Mouse (Mus musculus) MEL (cell line): ENCODE measurements around the gene Mia. TPM values are rescaled to one million over a fixed set of nuclear protein-coding genes. Genes with fewer than 3 reads are reported as not detected.

ENCODE experiments used
- DNase-seq: peaks from one replicate; pipeline ENCODE4 v3.0.0; 2011; ENCODE audit warnings: low read depth, low spot score
- H3K27ac ChIP-seq: 2 replicates; pipeline ENCODE4 v1.5.1; 2012; ENCODE audit warnings: low read depth, mild to moderate bottlenecking, control low read depth, low read length, moderate library complexity; ENCODE audit not compliant: control insufficient read depth
- H3K27me3 ChIP-seq, 2 experiments: fragments of 150-350 bp in 1 of 2; sonication (generic) in 1 of 2; 2 replicates each; pipeline ENCODE4 v1.6.1; 2012; ENCODE audit warnings: low read length in 2 of 2, mild to moderate bottlenecking in 2 of 2, improper control_type of control experiment in 1 of 2, moderate library complexity in 1 of 2; ENCODE audit not compliant: insufficient read depth in 2 of 2, control insufficient read depth in 1 of 2
- H3K36me3 ChIP-seq, 2 experiments: 2 replicates each; pipeline ENCODE4 v1.6.1; 2012 to 2014; ENCODE audit warnings: low read length in 2 of 2, improper control_type of control experiment in 1 of 2, inconsistent platforms in 1 of 2, mild to moderate bottlenecking in 1 of 2; ENCODE audit not compliant: insufficient read depth in 2 of 2, control insufficient read depth in 1 of 2
- H3K4me1 ChIP-seq, 2 experiments: fragments of 150-350 bp in 1 of 2; sonication (generic) in 1 of 2; 2 replicates each; pipeline ENCODE4 v1.6.1; 2012; ENCODE audit warnings: low read length in 2 of 2, improper control_type of control experiment in 1 of 2, mild to moderate bottlenecking in 1 of 2; ENCODE audit not compliant: insufficient read depth in 2 of 2, control insufficient read depth in 1 of 2
- H3K4me3 ChIP-seq, 2 experiments: fragments of 150-350 bp in 1 of 2; sonication (generic) in 1 of 2; 2 replicates each; pipeline ENCODE4 v1.5.1; 2012; ENCODE audit warnings: low read depth in 2 of 2, low read length in 2 of 2, mild to moderate bottlenecking in 2 of 2, moderate library complexity in 2 of 2, control low read depth in 1 of 2, improper control_type of control experiment in 1 of 2; ENCODE audit not compliant: control insufficient read depth in 1 of 2, insufficient read depth in 1 of 2
- H3K79me2 ChIP-seq: 2 replicates; pipeline ENCODE4 v1.6.1; 2012; ENCODE audit warnings: mild to moderate bottlenecking, low read length, moderate library complexity; ENCODE audit not compliant: control insufficient read depth, poor library complexity, insufficient read depth
- H3K9ac ChIP-seq: 2 replicates; pipeline ENCODE4 v1.6.1; 2012; ENCODE audit warnings: low read depth, mild to moderate bottlenecking, control low read depth, low read length, moderate library complexity; ENCODE audit not compliant: control insufficient read depth, poor library complexity, severe bottlenecking
- H3K9me3 ChIP-seq: fragments of 150-350 bp; sonication (generic); replicated peaks from 2 replicates; pipeline ENCODE4 v1.6.1; 2012; ENCODE audit warnings: mild to moderate bottlenecking, low read length, improper control_type of control experiment, moderate library complexity; ENCODE audit not compliant: insufficient read depth
- BHLHE40 ChIP-seq: IDR thresholded peaks from 2 replicates; pipeline ENCODE4 v1.6.1; 2012; ENCODE audit warnings: low read depth, mild to moderate bottlenecking, inconsistent platforms, low read length, improper control_type of control experiment, borderline replicate concordance
- CHD2 ChIP-seq: IDR thresholded peaks from 2 replicates; pipeline ENCODE4 v1.6.1; 2011; ENCODE audit warnings: low read length, improper control_type of control experiment
- CTCF ChIP-seq, 3 experiments: IDR thresholded peaks in 2 of 3; conservative IDR thresholded peaks in 1 of 3; 2 replicates each; pipeline ENCODE4 v1.5.1; 2011 to 2012; ENCODE audit warnings: low read length in 3 of 3, low read depth in 2 of 3, mild to moderate bottlenecking in 2 of 3, improper control_type of control experiment in 1 of 3, inconsistent platforms in 1 of 3, mixed read lengths in 1 of 3, moderate library complexity in 1 of 3; ENCODE audit not compliant: control insufficient read depth in 1 of 3, insufficient read depth in 1 of 3, poor library complexity in 1 of 3, severe bottlenecking in 1 of 3
- ETS1 ChIP-seq: IDR thresholded peaks from 2 replicates; pipeline ENCODE4 v1.6.1; 2012; ENCODE audit warnings: low read depth, mild to moderate bottlenecking, inconsistent platforms, low read length, improper control_type of control experiment, moderate library complexity
- GATA1 ChIP-seq: IDR thresholded peaks from 2 replicates; pipeline ENCODE4 v1.6.1; 2011; ENCODE audit warnings: low read depth, low read length, improper control_type of control experiment
- KAT2A ChIP-seq: conservative IDR thresholded peaks from 2 replicates; pipeline ENCODE4 v1.6.1; 2012; ENCODE audit warnings: low read depth, low read length, improper control_type of control experiment, inconsistent platforms
- MAFK ChIP-seq: IDR thresholded peaks from 2 replicates; pipeline ENCODE4 v1.6.1; 2011; ENCODE audit warnings: low read depth, mild to moderate bottlenecking, low read length, improper control_type of control experiment, borderline replicate concordance
- MAX ChIP-seq: IDR thresholded peaks from 2 replicates; pipeline ENCODE4 v1.6.1; 2011; ENCODE audit warnings: low read length, improper control_type of control experiment
- MEF2A ChIP-seq: IDR thresholded peaks from 2 replicates; pipeline ENCODE4 v1.6.1; 2014; ENCODE audit warnings: low read depth, mild to moderate bottlenecking, inconsistent platforms, low read length, improper control_type of control experiment; ENCODE audit not compliant: poor library complexity, insufficient replicate concordance, severe bottlenecking; ENCODE audit errors: extremely low read depth
- MXI1 ChIP-seq: IDR thresholded peaks from 2 replicates; pipeline ENCODE4 v1.6.1; 2011; ENCODE audit warnings: mild to moderate bottlenecking, low read depth, low read length, improper control_type of control experiment
- NELFE ChIP-seq: IDR thresholded peaks from 2 replicates; pipeline ENCODE4 v1.6.1; 2011; ENCODE audit warnings: low read depth, low read length, improper control_type of control experiment
- NRF1 ChIP-seq: IDR thresholded peaks from 2 replicates; pipeline ENCODE4 v1.6.1; 2014; ENCODE audit warnings: low read depth, mild to moderate bottlenecking, inconsistent platforms, low read length, improper control_type of control experiment, moderate library complexity; ENCODE audit not compliant: poor library complexity, insufficient read depth, severe bottlenecking
- POLR2A ChIP-seq, 2 experiments: IDR thresholded peaks; 2 replicates each; pipeline ENCODE4 v1.6.1; 2011 to 2012; ENCODE audit warnings: low read length in 2 of 2, mild to moderate bottlenecking in 2 of 2, control low read depth in 1 of 2, improper control_type of control experiment in 1 of 2, low read depth in 1 of 2, moderate library complexity in 1 of 2; ENCODE audit not compliant: control insufficient read depth in 1 of 2, insufficient read depth in 1 of 2, poor library complexity in 1 of 2
- RAD21 ChIP-seq: IDR thresholded peaks from 2 replicates; pipeline ENCODE4 v1.6.1; 2011; ENCODE audit warnings: mild to moderate bottlenecking, low read depth, low read length, improper control_type of control experiment
- RCOR1 ChIP-seq: IDR thresholded peaks from 2 replicates; pipeline ENCODE4 v1.6.1; 2012; ENCODE audit warnings: low read depth, mild to moderate bottlenecking, inconsistent platforms, low read length, improper control_type of control experiment
- SIN3A ChIP-seq: IDR thresholded peaks from 2 replicates; pipeline ENCODE4 v1.6.1; 2012; ENCODE audit warnings: low read length, improper control_type of control experiment, inconsistent platforms
- TCF12 ChIP-seq: IDR thresholded peaks from 2 replicates; pipeline ENCODE4 v1.6.1; 2014; ENCODE audit warnings: low read depth, mild to moderate bottlenecking, inconsistent platforms, low read length, improper control_type of control experiment, moderate library complexity
- UBTF ChIP-seq: IDR thresholded peaks from 2 replicates; pipeline ENCODE4 v1.6.1; 2012; ENCODE audit warnings: low read depth, mild to moderate bottlenecking, inconsistent platforms, low read length, improper control_type of control experiment, moderate library complexity, borderline replicate concordance; ENCODE audit not compliant: insufficient read depth
- USF1 ChIP-seq: IDR thresholded peaks from 2 replicates; pipeline ENCODE4 v1.6.1; 2014; ENCODE audit warnings: low read depth, mild to moderate bottlenecking, inconsistent platforms, low read length, improper control_type of control experiment, moderate library complexity
- ZMIZ1 ChIP-seq: IDR thresholded peaks from 2 replicates; pipeline ENCODE4 v1.6.1; 2012; ENCODE audit warnings: low read depth, mild to moderate bottlenecking, inconsistent platforms, low read length, improper control_type of control experiment, moderate library complexity
- polyA plus RNA-seq, 2 experiments: library from polyadenylated mRNA; stranded (reverse) in 1 of 2; unstranded in 1 of 2; fragments of >175 nt in 1 of 2; fragments of >200 nt in 1 of 2; gene quantifications; 2 replicates each; pipeline versions ENCODE4 v1.2.1 to v1.2.4; 2012; ENCODE audit warnings: low replicate concordance in 2 of 2, low read depth in 1 of 2; ENCODE audit not compliant: insufficient read length in 2 of 2, insufficient read depth in 1 of 2, missing spikeins in 1 of 2
- total RNA-seq: library from RNA; depleted of rRNA; stranded (reverse); fragments of 300-350 nt; gene quantifications from 2 replicates; pipeline ENCODE4 v1.2.3, GENCODE M21; 2012

Gene Mia
- total and polyA plus RNA-seq, 3 experiments, result 2.1 to 2.8 TPM; not detected in 1

DNA sequence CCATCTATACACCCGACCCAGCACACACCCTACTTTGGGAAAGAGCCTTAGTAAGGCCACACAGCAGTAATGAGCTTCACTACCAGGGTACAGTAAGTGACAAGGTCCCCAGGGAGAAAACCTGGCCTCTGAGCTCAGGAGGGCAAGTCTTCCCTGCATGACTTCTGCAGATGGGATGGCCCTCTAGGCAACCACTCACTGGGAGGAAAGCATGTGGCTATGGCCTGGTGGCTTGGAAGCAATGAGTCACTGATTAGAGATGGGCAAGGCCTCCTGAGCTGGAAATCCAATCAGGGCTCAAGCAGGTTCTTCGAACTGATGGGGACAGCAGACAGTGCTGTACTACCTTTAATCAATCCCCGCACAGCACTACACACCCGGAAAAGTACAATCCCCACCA is 19.2 kb downstream of the Mia start:
- Histone ChIP-seq H3K36me3 (peaks cover 0 to 2% of the 10 kb centered on the region in 2 experiments; a peak in 1 of 4 replicates), H3K27ac (no peak overlapping the region), H3K27me3 (no peaks in the 10 kb centered on the region), H3K4me1 (no peaks in the 10 kb centered on the region), H3K9ac (no peak overlapping the region), H3K9me3 (no peaks in the 10 kb centered on the region), H3K79me2 (peaks cover 11% of the 10 kb centered on the region), H3K4me3 (no peak overlapping the region)
- no peak for DNase-seq
- TF ChIP-seq TCF12, result no peak
- no peak for TF ChIP-seq MEF2A
- TF ChIP-seq NELFE, result no peak
- TF ChIP-seq POLR2A (IDR thresholded peaks at IDR 0.05; ENCODE audit: control insufficient read depth in 1 of 2, insufficient read depth in 1 of 2, low read depth in 1 of 2, low read length in 2 of 2, poor library complexity in 1 of 2), result no peak
- no peak for TF ChIP-seq MXI1
- no peak for TF ChIP-seq RAD21
- no peak for TF ChIP-seq MAX
- no peak for TF ChIP-seq USF1
- no peak for TF ChIP-seq MAFK
- no peak for TF ChIP-seq RCOR1
- TF ChIP-seq CTCF (IDR thresholded peaks at IDR 0.05 in 2 of 3, conservative IDR thresholded peaks at IDR 0.05 in 1 of 3; ENCODE audit: control insufficient read depth in 1 of 3, insufficient read depth in 1 of 3, low read depth in 2 of 3, low read length in 3 of 3, poor library complexity in 1 of 3, severe bottlenecking in 1 of 3), result no peak
- TF ChIP-seq GATA1, result no peak
- no peak for TF ChIP-seq NRF1
- no peak for TF ChIP-seq CHD2
- no peak for TF ChIP-seq KAT2A
- no peak for TF ChIP-seq UBTF
- no peak for TF ChIP-seq ETS1
- no peak for TF ChIP-seq SIN3A
- no peak for TF ChIP-seq ZMIZ1

DNA sequence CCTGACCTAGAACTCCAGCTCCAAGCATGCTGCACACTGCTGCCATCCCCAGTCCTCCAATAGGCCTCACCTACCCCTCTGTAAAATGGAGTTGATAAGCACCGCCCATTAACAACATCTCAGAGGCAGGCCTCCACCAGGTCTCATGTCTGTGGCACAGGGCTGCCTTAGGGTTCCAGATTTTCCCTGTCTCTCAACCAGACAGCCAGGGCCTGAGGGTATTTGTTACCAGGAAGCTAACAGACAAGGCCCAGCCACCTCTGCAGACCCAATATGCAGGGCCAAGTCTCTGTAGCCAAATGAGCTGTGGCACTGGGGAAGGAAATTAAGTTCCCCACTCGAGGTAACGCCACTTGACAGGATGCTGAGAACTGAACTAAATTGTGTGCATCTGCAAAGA is 20.0 kb downstream of the Mia start:
- no peak for DNase-seq
- TF ChIP-seq BHLHE40 (no peak), POLR2A (IDR thresholded peaks at IDR 0.05; ENCODE audit: control insufficient read depth in 1 of 2, insufficient read depth in 1 of 2, low read depth in 1 of 2, low read length in 2 of 2, poor library complexity in 1 of 2) (0 out of 4 replicates have a peak, but pooled peaks of 1 of the 2 experiments have one; percentile 13)
- TF ChIP-seq, all 39 proteins: peak for 1
- H3K27me3 ChIP-seq, result no peaks in the 10 kb centered on the region
- no peaks in the 10 kb centered on the region for H3K4me1 ChIP-seq
- H3K9me3 ChIP-seq, result no peaks in the 10 kb centered on the region
- peaks cover 0 to 2% of the 10 kb centered on the region in 2 experiments; a peak in 1 of 4 replicates for H3K36me3 ChIP-seq
- H3K9ac ChIP-seq, result no peak overlapping the region
- no peak overlapping the region for H3K27ac ChIP-seq
- H3K4me3 ChIP-seq, result no peak overlapping the region
- peaks cover 7% of the 10 kb centered on the region for H3K79me2 ChIP-seq
